Mouse (Mus musculus): Measurements from ENCODE around the gene Camk1.

Camk1 gene

DNA sequence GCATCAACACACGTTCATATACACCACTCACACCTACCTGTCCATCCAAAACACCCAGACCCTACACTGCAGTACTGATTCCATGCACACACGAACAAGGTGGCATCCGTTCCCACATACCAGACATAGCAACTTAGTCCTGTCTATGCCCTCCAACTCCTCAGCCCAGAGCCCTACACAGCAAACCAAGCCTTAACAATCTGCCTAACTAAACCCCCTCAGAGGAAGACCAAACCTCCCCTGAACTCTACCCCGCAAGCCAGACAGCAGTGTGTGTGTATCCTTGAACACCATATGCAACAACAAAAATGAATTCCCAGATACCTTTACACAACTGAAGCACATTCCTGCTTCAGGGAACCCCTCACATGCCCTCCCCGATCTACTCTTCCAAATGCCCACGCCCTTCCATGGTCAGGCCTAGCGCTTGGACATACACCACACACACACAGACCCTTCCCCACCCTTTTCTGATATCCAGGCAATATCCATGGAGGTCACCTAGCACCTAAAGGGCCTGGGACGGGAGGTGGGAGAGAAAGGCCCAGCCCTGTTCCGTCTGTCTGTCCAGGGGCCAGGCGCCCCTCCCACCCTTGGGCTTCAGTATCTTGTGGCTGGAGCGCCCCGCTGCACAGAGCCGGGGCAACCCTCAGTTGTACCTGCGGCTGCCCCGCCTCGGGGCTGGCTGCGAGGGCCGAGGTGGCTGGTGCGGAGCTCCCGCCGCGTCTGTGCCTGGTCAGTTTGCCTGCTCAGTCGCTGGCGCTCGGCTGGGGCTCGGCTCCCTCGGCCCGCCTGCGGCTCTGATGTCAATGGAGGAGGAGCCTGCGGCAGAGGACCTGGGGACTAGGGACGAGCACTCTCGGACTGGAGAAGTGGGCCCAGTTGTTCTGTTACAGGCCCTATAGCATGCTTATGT, at the start of gene Camk1:
Camk1 (minus strand) TSS at position 808 of the 916 bp plus-strand sequence.
- DNase-seq, result peak; percentile 99

GRCm38 (mm10) chr6:113392387-113393071, 48.7 kb upstream of the Camk1 start:
- peak; percentile 94 for DNase-seq

DNA sequence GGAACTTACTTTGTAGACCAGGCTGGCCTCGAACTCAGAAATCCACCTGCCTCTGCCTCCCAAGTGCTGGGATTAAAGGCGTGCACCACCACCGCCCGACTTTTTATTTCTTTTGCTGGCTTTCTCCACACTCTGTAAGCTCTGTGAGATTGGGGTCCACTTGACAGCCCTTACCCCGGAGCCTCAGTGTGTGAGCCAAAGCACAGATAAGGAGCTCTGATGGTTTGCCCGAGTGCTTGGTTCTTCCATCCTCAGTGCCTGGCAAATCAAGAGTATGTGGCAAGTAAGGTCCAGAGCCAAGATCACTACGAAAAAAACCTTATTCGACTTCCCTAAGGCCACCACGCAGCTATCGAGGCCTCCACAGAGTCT, 48.2 kb upstream of the Camk1 start:
- no peak for DNase-seq

GRCm38 (mm10) chr6:113390715-113391114, 46.9 kb upstream of the Camk1 start:
- DNase-seq, result no peak

DNA sequence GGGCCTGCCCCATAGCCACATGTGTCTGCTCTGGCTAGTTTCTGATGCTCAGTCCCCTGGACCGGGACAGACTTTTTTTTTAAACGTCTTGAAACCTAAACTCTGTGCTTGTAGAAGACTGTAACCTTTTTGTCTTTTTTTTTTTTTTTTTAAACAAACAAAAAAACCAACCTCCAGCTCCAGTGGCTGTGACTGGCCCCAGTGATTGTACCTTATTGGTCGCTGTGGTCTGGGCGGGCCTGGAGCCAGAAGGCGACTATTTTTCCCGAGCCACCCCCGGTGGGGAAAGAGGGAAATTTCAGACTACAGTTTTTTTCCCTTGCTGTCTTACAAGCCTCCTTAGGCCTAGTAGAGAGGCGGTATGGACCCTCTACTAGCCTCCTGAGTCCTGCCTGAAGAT, 45.2 kb upstream of the Camk1 start, which contains the start of gene Ttll3:
Ttll3 (plus strand) TSS at position 301 of the 400 bp plus-strand sequence.
- no peak for DNase-seq

- DNase-seq, result peak; percentile 84
Observed at GRCm38 (mm10) chr6:113386025-113386424, 42.2 kb upstream of the Camk1 start.

- peak; percentile 87 for DNase-seq
Observed at GRCm38 (mm10) chr6:113385160-113385714, 41.5 kb upstream of the Camk1 start.

DNA sequence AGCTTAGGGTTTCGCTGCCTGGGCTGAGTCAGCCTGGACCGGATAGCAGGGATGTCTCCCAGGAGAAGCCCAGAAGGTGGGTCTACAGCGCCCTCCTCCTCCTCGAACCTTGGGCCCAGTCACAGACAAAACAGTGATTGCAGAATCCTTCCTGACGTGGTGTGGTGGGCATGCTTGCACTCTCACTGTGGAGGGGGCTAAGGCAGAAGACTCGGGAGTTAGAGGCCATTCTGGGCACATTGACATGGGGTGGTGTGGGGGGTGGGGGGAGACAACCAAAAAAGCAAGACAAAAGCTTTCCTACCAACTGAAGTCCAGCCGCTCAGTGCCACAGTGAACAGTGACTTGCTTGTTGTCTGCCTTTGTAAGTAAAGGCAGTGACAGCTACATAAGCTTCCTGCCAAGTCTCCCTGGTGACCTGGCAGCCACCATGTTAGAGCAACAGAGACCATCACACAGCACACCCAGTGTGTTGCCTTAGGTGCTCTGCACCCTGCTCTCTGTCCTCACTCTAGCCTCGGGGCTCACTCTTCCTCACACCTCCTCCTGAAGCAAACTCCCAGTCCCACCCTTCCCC, 40.7 kb upstream of the Camk1 start:
- DNase-seq, result no peak

- peak; percentile 82 for DNase-seq
Observed at GRCm38 (mm10) chr6:113380480-113380879, 36.7 kb upstream of the Camk1 start.

- peak; percentile 94 for DNase-seq
Observed at GRCm38 (mm10) chr6:113379246-113379645, 35.5 kb upstream of the Camk1 start.

DNA sequence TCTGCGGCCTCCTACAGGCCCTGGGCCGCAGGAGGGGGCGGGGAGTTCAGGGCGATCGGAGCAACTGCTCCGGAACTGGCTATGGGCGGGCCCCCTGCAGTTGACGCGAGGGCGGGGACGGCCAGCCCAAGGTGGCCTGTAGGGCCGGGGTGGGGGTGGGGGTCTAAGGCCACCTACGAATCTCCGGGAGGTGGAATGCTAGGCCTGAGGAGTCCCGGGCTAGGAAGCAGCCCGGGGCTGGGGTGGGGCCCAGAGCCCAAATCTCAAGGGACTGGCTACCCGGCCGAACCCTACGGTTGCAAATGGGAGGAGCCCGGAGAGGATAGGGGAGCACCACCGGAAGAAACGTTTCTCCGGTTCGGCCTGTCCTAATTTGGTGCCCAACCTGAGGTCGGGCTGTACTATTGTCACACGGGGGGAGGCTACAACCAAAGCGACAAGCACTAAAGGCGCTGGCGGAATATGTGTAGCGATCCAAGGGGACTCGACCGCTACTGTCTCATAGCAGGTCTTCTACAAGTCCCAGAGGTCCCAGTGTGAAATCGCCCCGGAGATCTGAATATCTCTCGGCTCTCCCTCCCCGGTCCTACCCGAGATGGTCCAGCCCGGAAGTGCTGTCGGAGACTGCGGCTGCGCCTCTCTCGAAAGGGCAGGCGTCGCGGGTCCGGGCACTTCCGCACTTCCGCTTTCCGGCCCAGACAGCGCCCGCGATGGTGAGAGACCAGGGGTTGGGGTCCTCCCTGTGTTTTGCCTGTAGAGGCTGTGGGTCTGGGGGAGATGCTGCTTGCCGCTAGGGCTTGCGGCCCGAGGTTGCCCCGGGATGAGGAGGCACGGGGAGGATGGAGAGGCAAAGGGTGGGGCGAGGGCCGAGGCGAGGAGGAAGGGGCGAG, 34.0 kb upstream of the Camk1 start, which contains the start of the genes Tada3 and Arpc4:
Tada3 (minus strand) TSS at position 388 of the 890 bp plus-strand sequence.
Arpc4 (plus strand) TSS at position 620 of the 890 bp plus-strand sequence.
- peak; percentile 100 for DNase-seq

DNA sequence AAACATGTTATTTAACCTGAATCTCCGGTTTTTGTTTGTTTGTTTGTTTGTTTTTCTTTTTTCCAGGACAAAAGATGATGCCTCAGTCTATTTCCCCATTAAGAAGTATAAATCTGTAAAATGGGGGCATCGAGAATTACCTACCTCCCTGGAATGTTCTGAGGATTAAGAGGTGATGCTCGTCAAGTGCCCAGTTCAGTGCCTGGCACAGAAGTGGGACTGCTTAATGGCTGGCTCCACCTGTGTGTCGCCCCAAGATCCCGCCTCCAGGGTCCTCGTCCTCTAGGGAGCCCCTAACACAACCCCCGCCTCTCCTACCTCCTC, 33.4 kb upstream of the Camk1 start:
- no peak for DNase-seq

GRCm38 (mm10) chr6:113373491-113373890, 29.7 kb upstream of the Camk1 start:
- no peak for DNase-seq

- DNase-seq, result peak; percentile 80
Observed at GRCm38 (mm10) chr6:113370194-113370929, 26.6 kb upstream of the Camk1 start.

DNA sequence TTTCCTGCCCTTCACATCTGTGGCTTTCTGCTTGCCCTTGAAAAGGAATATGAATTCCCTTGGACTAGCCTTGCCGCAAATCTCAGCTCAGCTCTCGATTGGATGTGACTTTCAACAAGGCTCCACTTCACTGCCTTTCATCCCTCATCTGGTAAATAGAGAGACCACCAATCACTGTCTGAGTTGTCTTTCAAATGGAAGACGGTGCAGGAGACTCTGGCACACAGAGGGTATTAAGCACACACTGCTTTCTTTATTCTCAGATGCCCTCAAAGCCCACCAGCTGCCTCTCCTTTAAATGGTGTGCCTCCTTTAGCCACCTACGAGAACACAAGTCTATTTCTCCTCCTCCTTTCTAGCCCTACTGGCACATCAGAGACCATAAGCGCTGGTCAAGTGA, 24.8 kb upstream of the Camk1 start:
- DNase-seq, result peak; percentile 73

DNA sequence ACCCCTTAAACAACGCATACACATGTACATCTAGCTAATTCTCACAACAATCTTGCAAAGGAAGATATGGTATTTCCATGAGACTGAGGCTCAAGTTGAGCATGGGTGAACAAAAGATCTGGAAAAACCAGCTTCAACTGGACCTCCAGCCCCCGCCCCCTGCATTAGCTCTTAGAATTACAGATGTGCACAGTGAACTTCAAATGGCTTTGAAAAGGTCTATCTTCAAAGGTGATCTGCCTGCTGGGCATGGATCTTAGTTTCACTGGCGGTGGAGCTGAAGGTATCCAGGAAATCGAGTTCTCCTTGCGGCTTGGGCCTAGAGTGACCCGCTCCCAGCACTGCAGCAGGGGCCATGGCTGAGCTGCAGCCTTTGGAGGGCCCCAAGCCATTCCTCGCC, 24.3 kb upstream of the Camk1 start:
- peak; percentile 45 for DNase-seq

DNA sequence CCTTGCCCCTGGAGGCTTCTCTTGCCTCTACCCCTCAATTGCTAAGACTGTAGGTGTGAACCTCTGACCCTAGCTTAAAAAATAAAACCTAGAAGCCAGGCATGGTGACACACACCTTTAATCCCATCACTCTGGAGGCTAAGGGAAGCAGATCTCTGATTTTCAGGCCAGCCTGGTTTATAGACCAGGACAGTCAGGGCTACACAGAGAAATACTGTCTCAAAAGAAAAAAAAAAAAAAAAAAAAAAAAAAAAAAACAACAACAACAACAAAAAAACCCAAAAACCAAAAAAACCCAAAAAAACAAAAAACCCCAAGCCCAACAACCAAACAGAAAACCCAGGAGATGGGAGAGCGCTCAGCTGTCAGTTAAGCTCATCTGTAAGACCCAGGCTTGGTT, 23.8 kb upstream of the Camk1 start:
- DNase-seq, result no peak

- peak; percentile 80 for DNase-seq
Observed at GRCm38 (mm10) chr6:113366639-113367038, 22.9 kb upstream of the Camk1 start.

GRCm38 (mm10) chr6:113364518-113365135, 20.8 kb upstream of the Camk1 start:
- DNase-seq, result peak; percentile 74

- DNase-seq, result peak; percentile 60
Observed at GRCm38 (mm10) chr6:113362241-113362640, 18.5 kb upstream of the Camk1 start.

DNA sequence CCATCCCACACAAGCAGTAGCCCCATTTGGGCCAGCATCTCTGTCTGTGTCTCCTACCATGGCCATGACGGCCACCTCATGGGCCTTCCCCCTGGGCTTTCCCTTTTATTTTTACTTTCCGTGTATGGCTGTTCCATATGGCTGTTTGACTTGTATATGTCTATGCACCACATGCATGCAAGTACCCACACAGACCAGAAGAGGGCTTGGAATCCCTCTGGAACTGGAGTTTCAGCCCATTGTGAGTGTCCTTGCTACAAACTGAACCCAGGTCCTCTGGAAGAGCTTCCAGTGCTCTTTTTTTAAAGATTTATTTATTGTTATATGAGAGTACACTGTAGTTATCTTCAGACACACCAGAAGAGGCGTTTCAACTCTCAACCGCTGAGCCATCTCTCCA, 17.7 kb upstream of the Camk1 start:
- no peak for DNase-seq

Measured in heart, adult 11 months (tissue).